Mouse (Mus musculus): ENCODE measurements around the gene Ccdc50. TPM values are rescaled to one million over a fixed set of nuclear protein-coding genes. Genes with fewer than 3 reads are reported as not detected.

Gene Ccdc50
- 44.9 and 51.7 TPM in 2 replicates for polyA plus RNA-seq (2015; fragmentation: Nextera tagmentation; extraction: Ambion mirVana)

DNA sequence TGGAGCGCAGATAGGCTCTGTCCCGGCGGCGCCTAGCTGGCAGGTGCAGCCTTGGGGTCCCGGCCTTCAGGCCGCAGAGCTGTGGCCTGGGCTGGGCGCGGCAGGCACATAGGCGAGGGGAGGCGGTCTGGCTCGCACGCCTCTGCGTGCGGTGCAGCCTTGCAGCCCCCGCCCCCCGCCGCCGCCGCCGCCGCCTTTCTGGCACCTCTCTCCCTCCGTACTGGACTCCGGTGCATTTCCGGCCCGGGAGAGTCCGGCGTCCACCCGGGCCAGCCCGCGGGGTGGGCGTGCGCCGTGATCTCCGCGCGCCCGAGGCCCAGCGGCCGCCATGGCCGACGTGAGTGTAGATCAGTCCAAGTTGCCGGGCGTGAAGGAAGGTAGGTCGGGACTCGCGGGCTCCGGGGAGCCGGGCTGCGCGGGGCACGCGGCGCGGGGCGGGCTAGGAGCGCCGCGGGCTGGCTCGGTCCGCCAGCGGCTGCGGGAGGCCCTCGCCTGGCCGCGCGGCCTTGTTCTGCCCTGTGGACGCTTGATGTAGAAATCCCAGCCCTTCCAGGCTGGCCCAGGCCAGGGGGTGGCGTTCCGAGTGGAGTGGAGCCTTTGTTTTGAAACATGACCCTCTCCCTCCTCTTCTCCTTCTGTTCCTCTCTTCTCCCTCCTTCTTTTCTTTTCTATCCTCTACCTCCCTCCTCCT lies at the start of gene Ccdc50:
Ccdc50 (plus strand) TSS at position 109 of the 691 bp plus-strand sequence.
- Histone ChIP-seq H3K9ac (replicated peaks; ENCODE audit: low read length) (peak within 1 kb of the TSS; percentile 98), H3K4me3 (ENCODE audit: low read length) (peak within 1 kb of the TSS; percentile 92), H3K4me2 (replicated peaks; ENCODE audit: low read depth, low read length) (peak within 1 kb of the TSS; percentile 76), H3K4me1 (ENCODE audit: insufficient read depth, low read length) (peaks cover 31% of the 10 kb centered on the region), H3K9me3 (ENCODE audit: low read length) (no peaks in the 10 kb centered on the region), H3K27ac (ENCODE audit: low read length) (peak within 1 kb of the TSS; percentile 97), H3K27me3 (ENCODE audit: insufficient read depth, low read length) (no peaks in the 10 kb centered on the region), H3K36me3 (ENCODE audit: insufficient read depth, low read length) (no peaks in the 10 kb centered on the region)
- ATAC-seq (ENCODE audit: low FRiP score, low TSS enrichment) = peak; percentile 97
- WGBS = under 1% methylated on average over 55 of the region's 69 CpGs

DNA sequence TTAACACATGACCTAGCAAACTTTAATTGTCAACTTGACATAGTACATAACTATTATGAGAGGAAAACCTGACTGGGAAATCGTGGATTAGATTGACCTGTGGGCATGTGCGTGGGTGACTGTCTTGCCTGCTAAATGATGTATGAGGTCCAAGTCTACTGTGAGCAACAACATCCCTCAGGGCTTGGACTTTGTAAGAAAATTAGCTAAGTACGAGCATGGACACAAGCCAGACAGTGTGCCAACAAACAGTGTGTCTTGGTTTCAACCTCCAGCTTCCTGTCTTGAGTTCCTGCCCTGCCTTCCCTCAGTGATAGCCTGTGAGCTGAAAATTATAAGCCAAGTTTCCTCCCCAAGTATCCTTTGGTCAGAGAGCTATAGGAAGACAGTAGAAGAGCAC lies 41.1 kb upstream of the Ccdc50 start:
- Histone ChIP-seq H3K9me3 (ENCODE audit: low read length) (no peaks in the 10 kb centered on the region), H3K4me2 (replicated peaks; ENCODE audit: low read depth, low read length) (no peak overlapping the region), H3K27me3 (ENCODE audit: insufficient read depth, low read length) (no peaks in the 10 kb centered on the region), H3K27ac (ENCODE audit: low read length) (no peak overlapping the region), H3K36me3 (ENCODE audit: insufficient read depth, low read length) (no peaks in the 10 kb centered on the region), H3K4me3 (ENCODE audit: low read length) (no peak overlapping the region), H3K9ac (replicated peaks; ENCODE audit: low read length) (no peak overlapping the region), H3K4me1 (ENCODE audit: insufficient read depth, low read length) (no peaks in the 10 kb centered on the region)
- ATAC-seq (ENCODE audit: low FRiP score, low TSS enrichment) = no peak
- WGBS = 60% methylated on average over 3 of the region's 3 CpGs

DNA sequence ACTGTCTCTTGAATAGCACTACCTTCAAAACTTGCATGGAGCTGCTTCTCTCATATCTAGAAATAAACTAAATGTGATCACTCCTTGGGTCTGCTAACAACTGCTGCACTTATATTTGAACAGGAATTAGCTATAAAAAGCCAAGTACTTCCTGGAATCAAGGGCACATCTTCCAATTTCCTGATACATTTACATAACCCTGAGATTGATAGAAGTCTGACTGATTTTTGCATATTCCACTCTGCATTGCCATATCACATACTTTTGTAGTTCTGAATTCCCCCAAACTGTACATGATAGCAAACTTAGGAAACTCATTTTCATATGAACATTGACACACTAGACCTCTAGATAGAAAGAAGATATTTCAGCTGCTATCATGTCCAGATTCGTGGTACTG lies 40.3 kb upstream of the Ccdc50 start:
- Histone ChIP-seq H3K9me3 (ENCODE audit: low read length) (no peaks in the 10 kb centered on the region), H3K4me3 (ENCODE audit: low read length) (no peak overlapping the region), H3K9ac (replicated peaks; ENCODE audit: low read length) (no peak overlapping the region), H3K27me3 (ENCODE audit: insufficient read depth, low read length) (no peaks in the 10 kb centered on the region), H3K4me1 (ENCODE audit: insufficient read depth, low read length) (no peaks in the 10 kb centered on the region), H3K27ac (ENCODE audit: low read length) (no peak overlapping the region), H3K4me2 (replicated peaks; ENCODE audit: low read depth, low read length) (no peak overlapping the region), H3K36me3 (ENCODE audit: insufficient read depth, low read length) (no peaks in the 10 kb centered on the region)
- 71% methylated on average over 1 of the region's 1 CpGs for WGBS
- no peak for ATAC-seq (ENCODE audit: low FRiP score, low TSS enrichment)

DNA sequence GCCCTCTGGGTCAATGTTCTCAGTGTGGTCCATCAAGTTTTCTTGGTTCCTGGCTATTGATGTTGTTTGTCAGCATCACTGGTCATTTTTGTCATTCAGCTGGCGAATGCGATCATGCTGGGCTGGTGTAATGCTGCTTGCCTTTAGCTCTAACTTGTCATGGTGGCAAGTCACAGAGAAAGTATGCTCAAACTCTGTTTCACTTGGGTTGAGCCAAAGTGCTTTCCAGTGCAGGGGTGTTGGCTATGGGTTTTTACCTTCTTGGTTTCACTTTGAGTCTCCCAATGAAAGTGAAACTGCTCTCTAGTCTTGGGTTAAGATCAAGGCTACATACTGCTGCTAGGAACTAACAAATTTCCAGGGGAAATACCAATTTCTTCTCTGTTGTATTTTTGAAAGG lies 39.4 kb upstream of the Ccdc50 start:
- no peak for ATAC-seq (ENCODE audit: low FRiP score, low TSS enrichment)
- WGBS = 92% methylated on average over 2 of the region's 2 CpGs
- H3K27me3 ChIP-seq (ENCODE audit: insufficient read depth, low read length) = no peaks in the 10 kb centered on the region
- no peak overlapping the region for H3K27ac ChIP-seq (ENCODE audit: low read length)
- no peaks in the 10 kb centered on the region for H3K9me3 ChIP-seq (ENCODE audit: low read length)
- H3K36me3 ChIP-seq (ENCODE audit: insufficient read depth, low read length) = no peaks in the 10 kb centered on the region
- no peaks in the 10 kb centered on the region for H3K4me1 ChIP-seq (ENCODE audit: insufficient read depth, low read length)
- no peak overlapping the region for H3K4me2 ChIP-seq (replicated peaks; ENCODE audit: low read depth, low read length)
- no peak overlapping the region for H3K9ac ChIP-seq (replicated peaks; ENCODE audit: low read length)
- H3K4me3 ChIP-seq (ENCODE audit: low read length) = no peak overlapping the region

DNA sequence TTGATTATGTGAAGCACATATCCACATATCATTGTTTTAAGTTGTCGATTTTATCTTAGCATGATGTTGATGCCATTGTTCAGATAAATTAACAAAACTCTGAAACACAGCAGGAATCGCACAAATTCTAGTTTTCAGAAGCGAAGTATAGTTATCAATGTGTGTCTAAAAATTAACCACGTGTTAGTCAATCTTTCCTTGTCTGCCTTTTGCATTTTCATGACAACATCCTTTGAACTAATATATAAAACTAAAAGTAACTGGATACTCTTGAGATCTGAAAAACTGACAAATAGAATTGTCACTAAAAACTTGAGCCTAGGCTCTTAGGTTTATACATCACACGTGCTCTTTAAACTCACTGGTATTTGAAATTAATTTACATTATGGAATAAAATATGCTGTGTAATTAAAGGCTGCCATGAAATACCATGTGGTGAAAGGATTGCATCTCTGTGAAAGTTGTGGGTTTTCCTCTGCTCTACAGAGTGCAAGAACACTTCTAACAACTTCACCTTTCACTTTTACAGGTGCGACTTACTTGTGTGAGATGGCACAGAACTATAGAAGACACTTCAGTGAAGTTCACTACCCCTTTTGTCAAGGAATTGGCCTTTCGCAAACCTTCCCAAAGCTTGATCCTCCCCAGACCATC lies 38.7 kb upstream of the Ccdc50 start:
- H3K9me3 ChIP-seq (ENCODE audit: low read length) = no peaks in the 10 kb centered on the region
- H3K4me2 ChIP-seq (replicated peaks; ENCODE audit: low read depth, low read length) = no peak overlapping the region
- no peak overlapping the region for H3K9ac ChIP-seq (replicated peaks; ENCODE audit: low read length)
- H3K27ac ChIP-seq (ENCODE audit: low read length) = no peak overlapping the region
- H3K27me3 ChIP-seq (ENCODE audit: insufficient read depth, low read length) = no peaks in the 10 kb centered on the region
- ATAC-seq (ENCODE audit: low FRiP score, low TSS enrichment) = no peak
- no peak overlapping the region for H3K4me3 ChIP-seq (ENCODE audit: low read length)
- WGBS = 87% methylated on average over 7 of the region's 7 CpGs
- H3K36me3 ChIP-seq (ENCODE audit: insufficient read depth, low read length) = no peaks in the 10 kb centered on the region
- no peaks in the 10 kb centered on the region for H3K4me1 ChIP-seq (ENCODE audit: insufficient read depth, low read length)

DNA sequence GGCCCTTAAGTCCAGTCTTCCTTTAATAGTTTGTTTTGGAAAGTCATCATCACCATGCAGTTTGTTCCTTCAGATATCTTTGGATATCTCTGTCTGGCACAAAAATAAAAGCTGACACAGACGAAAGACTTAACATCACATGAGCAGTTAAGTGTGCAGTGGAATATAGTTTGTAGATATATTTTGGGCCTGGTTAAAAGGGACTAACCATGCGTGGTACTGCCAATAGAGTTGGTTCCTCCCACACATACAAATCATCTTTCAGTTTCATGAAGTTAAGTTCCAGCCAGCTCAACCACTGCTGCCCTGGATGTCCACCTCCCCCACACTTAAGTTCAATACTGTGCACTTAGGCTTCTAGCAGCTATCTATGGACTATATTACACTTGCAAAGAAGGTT lies 34.2 kb upstream of the Ccdc50 start:
- H3K27me3 ChIP-seq (ENCODE audit: insufficient read depth, low read length) = no peaks in the 10 kb centered on the region
- no peak for ATAC-seq (ENCODE audit: low FRiP score, low TSS enrichment)
- H3K4me2 ChIP-seq (replicated peaks; ENCODE audit: low read depth, low read length) = no peak overlapping the region
- H3K36me3 ChIP-seq (ENCODE audit: insufficient read depth, low read length) = no peaks in the 10 kb centered on the region
- no peak overlapping the region for H3K4me3 ChIP-seq (ENCODE audit: low read length)
- no peak overlapping the region for H3K9ac ChIP-seq (replicated peaks; ENCODE audit: low read length)
- H3K27ac ChIP-seq (ENCODE audit: low read length) = no peak overlapping the region
- no peaks in the 10 kb centered on the region for H3K4me1 ChIP-seq (ENCODE audit: insufficient read depth, low read length)
- 41% methylated on average over 2 of the region's 2 CpGs for WGBS
- no peaks in the 10 kb centered on the region for H3K9me3 ChIP-seq (ENCODE audit: low read length)

DNA sequence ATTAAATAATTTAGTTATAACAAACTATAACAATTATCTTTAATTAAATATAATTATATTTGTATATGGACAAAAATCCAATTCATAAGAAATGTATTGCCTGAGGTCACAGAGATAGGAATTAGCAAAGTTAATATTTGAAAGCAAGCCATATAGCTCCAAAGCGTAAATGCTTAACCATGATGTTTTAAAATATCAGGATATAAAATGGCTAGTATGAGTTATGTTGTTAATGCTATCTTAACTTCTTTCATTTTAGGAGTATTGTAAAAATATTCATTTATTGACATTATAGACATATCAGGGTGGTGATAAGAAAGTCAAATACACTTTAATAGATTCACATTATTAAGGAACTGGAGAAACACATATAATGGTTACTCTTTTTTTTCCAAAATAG lies 28.6 kb upstream of the Ccdc50 start:
- Histone ChIP-seq H3K36me3 (ENCODE audit: insufficient read depth, low read length) (no peaks in the 10 kb centered on the region), H3K9ac (replicated peaks; ENCODE audit: low read length) (no peak overlapping the region), H3K4me3 (ENCODE audit: low read length) (no peak overlapping the region), H3K4me2 (replicated peaks; ENCODE audit: low read depth, low read length) (no peak overlapping the region), H3K27ac (ENCODE audit: low read length) (no peak overlapping the region), H3K9me3 (ENCODE audit: low read length) (no peaks in the 10 kb centered on the region), H3K27me3 (ENCODE audit: insufficient read depth, low read length) (no peaks in the 10 kb centered on the region), H3K4me1 (ENCODE audit: insufficient read depth, low read length) (no peaks in the 10 kb centered on the region)
- no peak for ATAC-seq (ENCODE audit: low FRiP score, low TSS enrichment)
- WGBS = 90% methylated on average over 1 of the region's 1 CpGs

DNA sequence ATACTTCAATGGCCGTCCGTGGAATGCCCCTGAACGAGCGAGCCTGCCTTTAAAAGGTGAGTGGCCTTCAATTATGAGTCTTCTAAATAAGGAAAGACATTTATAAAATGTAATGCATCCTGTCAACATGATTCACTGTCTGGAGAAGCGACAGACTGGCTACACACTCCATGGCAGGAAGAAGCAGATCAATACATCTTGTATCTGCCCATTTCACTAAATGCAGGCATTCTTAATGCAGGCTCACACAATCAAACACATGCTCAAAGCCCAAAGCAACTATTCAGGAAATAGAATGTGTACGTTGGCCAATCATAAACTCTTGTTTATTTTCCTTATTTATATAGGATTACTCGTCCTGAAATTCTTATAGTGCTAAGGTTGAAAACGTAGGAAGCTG lies 18.5 kb upstream of the Ccdc50 start, which contains the start of gene Uts2b:
Uts2b (minus strand) TSS at position 49 of the 400 bp plus-strand sequence.
- H3K27me3 ChIP-seq (ENCODE audit: insufficient read depth, low read length) = no peaks in the 10 kb centered on the region
- no peak within 1 kb of the TSS for H3K27ac ChIP-seq (ENCODE audit: low read length)
- H3K4me2 ChIP-seq (replicated peaks; ENCODE audit: low read depth, low read length) = no peak within 1 kb of the TSS
- H3K4me1 ChIP-seq (ENCODE audit: insufficient read depth, low read length) = 0 out of 2 replicates have a peak, but pooled peaks cover 4% of the 10 kb centered on the region
- H3K9me3 ChIP-seq (ENCODE audit: low read length) = no peaks in the 10 kb centered on the region
- no peaks in the 10 kb centered on the region for H3K36me3 ChIP-seq (ENCODE audit: insufficient read depth, low read length)
- ATAC-seq (ENCODE audit: low FRiP score, low TSS enrichment) = no peak
- H3K4me3 ChIP-seq (ENCODE audit: low read length) = no peak within 1 kb of the TSS
- no peak within 1 kb of the TSS for H3K9ac ChIP-seq (replicated peaks; ENCODE audit: low read length)
- WGBS = 73% methylated on average over 8 of the region's 8 CpGs

DNA sequence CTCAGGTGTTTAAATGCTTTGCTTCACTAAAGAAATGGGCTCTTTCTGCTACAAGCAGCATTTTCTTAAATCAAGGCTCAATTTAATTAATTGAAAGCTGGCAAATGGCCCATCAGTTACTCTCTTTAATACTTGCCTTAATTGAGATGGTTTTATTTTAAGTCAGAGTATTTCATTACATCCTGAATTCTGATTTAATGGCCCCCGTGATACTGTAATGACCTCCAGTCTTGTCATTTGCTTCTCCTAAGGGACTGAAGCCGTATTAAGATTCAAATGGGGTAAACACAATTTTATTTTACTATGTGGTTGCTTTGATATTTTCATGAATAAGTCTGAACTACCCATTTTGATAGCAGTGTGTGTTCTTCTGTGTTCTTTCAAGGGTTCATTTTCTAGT lies 18.0 kb upstream of the Ccdc50 start:
- H3K4me2 ChIP-seq (replicated peaks; ENCODE audit: low read depth, low read length) = no peak overlapping the region
- 50% methylated on average over 2 of the region's 2 CpGs for WGBS
- H3K36me3 ChIP-seq (ENCODE audit: insufficient read depth, low read length) = no peaks in the 10 kb centered on the region
- H3K9ac ChIP-seq (replicated peaks; ENCODE audit: low read length) = no peak overlapping the region
- no peaks in the 10 kb centered on the region for H3K9me3 ChIP-seq (ENCODE audit: low read length)
- H3K27me3 ChIP-seq (ENCODE audit: insufficient read depth, low read length) = no peaks in the 10 kb centered on the region
- ATAC-seq (ENCODE audit: low FRiP score, low TSS enrichment) = no peak
- no peak overlapping the region for H3K27ac ChIP-seq (ENCODE audit: low read length)
- H3K4me1 ChIP-seq (ENCODE audit: insufficient read depth, low read length) = 0 out of 2 replicates have a peak, but pooled peaks cover 7% of the 10 kb centered on the region
- H3K4me3 ChIP-seq (ENCODE audit: low read length) = no peak overlapping the region

DNA sequence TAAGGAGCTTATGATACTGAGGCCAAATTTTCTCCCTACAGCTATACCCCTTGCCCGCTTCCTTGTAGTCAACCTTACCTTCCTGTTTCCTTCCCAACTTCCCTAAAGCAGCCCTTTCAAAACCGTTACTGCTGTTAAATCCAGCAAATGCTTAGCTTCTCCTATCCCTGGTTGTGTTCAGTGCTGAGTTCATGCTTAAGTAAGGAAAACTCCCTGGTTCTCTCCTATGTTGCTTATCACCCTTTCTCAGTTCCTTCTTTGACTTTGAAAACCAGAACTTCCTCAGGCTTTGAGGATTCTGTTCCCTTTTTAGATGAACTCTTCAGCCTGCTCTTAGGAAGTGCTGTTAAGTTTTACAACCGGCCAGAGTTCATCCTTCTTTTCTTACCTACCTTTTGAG lies 14.5 kb upstream of the Ccdc50 start:
- Histone ChIP-seq H3K9me3 (ENCODE audit: low read length) (no peaks in the 10 kb centered on the region), H3K4me3 (ENCODE audit: low read length) (no peak overlapping the region), H3K27me3 (ENCODE audit: insufficient read depth, low read length) (no peaks in the 10 kb centered on the region), H3K4me2 (replicated peaks; ENCODE audit: low read depth, low read length) (no peak overlapping the region), H3K36me3 (ENCODE audit: insufficient read depth, low read length) (no peaks in the 10 kb centered on the region), H3K9ac (replicated peaks; ENCODE audit: low read length) (no peak overlapping the region), H3K27ac (ENCODE audit: low read length) (no peak overlapping the region), H3K4me1 (ENCODE audit: insufficient read depth, low read length) (0 out of 2 replicates have a peak, but pooled peaks cover 9% of the 10 kb centered on the region)
- ATAC-seq (ENCODE audit: low FRiP score, low TSS enrichment) = no peak
- WGBS = 65% methylated on average over 3 of the region's 3 CpGs
